In the genomic region with DNA sequence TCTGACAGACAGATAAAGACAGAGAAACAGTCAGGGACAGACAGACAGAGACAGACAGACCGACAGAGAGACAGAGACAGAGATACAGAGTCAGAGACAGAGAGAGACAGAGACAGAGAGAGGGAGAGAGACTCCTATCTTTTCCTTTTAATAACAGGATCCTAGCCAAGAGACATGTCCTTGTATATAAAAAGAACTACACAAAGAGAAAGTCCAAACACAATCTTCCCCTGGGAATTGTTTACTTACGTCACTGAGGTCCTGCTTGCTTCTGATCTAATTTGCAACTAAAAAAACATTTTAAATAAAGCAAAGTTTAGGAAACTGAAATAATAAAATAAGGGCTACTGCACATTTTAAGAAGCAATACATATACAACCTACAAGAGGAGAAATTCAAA, we compare ENCODE assay signal across 11 mouse cellular contexts.
"Had no signal": no experiment of that assay in that cellular context is flagged by ENCODE, and none has a peak within 500 bp of the region (broad histone marks: within the 10 kb centered on the region; RNA-seq: fewer than 3 reads in every experiment).

No protein-coding gene starts in this region.

- H3K4me3 ChIP-seq: limb, embryonic 12.5 days; liver, embryonic 13.5 days; megakaryocyte, embryonic 14.5 days; midbrain, embryonic 12.5 days had no signal

- DNase-seq: kidney, adult 8-10 months; kidney, postnatal 25 days; liver; liver, embryonic 13.5 days; liver, postnatal 0 days; right cerebral cortex, postnatal 14 days; thymus, postnatal 36 days had no signal

- H3K27ac ChIP-seq: limb, embryonic 12.5 days; liver, embryonic 13.5 days; macrophage; midbrain, embryonic 12.5 days had no signal
